Mouse (Mus musculus): ENCODE measurements around the gene Lrfn4.

Gene Lrfn4

DNA sequence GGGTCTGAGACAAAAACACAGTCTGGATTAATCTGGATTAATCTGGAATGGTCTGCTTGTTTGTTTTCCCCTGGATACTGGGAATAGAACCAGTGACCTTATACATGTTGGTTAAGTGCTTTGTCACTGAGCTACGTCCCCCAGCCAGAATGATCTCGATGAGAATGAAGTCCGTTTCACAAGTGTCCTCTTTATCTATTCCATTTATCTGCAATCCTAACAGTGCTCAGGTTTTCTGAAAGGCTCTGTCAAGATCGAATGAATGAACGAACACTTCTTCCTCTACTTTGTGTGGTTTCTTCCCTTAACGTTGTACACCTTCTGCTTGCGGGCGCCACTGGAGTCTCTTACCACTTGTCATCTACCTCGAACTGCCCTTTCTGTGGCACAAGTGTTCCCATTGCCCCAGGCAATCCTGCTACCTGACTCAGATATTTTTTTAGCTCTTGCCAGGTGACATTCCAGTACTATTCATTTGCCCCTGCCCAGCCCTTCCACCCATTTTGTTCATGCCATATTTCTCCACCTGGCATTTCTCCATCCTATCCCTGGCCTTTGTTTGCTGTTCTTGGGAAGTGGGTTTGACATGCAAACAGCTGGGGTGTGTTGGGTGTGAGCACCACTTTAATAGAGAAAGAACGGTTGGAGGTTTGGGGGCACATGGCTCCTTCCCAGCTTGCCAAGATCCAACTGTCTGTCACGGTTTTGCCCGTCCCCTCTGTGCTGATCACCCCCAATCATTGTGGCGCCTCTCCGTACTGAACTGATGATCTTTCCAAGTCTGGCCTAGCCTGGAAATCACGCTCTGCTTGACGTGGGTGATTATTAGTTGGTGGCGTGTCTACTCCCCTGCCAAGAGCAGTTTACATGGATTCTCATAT is 45.9 kb downstream of the Lrfn4 start:
- in situ Hi-C loops (cut with MboI), result no loop called here

DNA sequence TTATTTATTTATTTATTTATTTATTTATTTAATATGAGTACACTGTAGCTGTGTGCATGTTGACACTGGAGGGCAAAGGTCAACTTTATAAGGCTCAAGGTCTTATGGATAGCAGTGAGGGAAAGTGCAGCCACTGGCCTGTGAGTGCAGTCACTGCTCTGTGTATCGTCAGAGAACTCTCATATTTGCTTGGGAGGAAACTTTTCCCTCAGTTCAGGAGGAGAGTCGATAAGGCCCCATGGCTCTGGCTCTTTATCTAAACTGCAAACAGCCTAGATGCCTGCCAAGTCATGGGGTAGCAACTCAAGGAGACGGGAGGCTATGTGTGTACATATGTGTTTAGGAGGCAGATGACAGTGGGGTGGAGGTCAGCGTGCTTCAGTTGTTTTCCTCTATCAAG is 46.6 kb downstream of the Lrfn4 start:
- in situ Hi-C loops (cut with MboI), result no loop called here

DNA sequence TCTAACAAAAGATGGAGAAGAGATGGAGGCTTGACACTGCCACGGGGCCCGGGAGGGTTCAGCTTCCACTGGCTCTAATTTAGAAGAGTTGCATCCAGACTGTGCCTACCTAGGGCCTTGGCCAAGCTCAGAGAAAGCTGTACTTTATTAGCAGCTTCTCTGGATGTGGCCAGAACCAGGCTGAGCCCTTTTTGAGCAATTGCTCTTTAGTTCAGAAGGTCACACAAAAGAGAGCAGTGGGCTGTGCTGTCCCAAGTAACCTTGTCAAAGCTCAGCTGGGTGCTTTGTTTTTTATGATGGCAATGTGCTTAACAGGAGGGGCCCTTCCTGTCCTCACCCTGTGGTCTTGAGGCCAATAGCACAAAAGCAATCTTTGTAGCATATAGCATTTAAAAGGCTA is 47.8 kb downstream of the Lrfn4 start:
- in situ Hi-C loops (cut with MboI), result no loop called here

DNA sequence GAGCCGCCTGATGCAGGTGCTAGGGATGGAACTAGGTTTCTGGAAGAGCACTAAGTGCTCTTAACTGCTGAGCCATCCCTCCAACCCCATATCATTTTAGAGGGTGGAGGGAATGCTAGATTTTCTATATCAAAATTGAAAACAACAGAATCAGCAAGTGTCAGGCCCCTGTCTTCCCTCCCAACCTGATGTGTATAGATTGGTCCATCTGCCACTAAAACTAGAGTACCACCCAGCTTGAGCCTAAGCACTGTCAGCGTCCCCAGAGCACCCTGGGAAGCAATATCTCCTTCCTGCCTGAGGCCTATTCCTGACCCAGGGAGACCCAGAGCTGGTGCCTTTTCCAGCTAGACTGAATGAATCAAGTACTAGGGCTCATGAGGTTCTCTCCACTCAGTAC is 48.6 kb downstream of the Lrfn4 start:
- in situ Hi-C loops (cut with MboI), result no loop called here

DNA sequence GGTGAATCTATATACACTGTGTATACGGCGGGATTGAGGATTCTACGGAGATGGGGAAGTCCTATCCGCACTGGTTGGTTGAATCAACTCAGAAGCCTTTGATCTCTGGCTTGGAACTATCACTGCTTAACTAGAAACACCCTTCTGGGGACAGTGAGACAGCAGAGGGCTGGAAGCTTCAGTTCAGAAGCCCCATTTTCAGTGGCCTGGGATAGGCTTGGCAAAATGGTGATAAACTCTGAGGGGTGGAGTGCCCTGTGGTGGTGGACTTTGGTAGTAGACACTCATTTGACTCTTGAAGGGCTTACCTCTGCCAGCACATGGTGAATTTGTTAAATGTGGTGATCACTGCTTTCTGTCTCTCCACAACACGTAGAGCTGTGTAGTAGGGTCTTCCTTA is 49.8 kb downstream of the Lrfn4 start:
- in situ Hi-C loops (cut with MboI), result no loop called here
